Mouse (Mus musculus) liver, embryonic 16.5 days (tissue): ENCODE data around the gene Hsd3b1. TPM values are rescaled to one million over a fixed set of nuclear protein-coding genes. Genes with fewer than 3 reads are reported as not detected.
"Not testable (repeated sequence)": the region's sequence is repeated elsewhere in the genome, so short reads cannot be mapped to it uniquely, and the experiment has no call there.

ENCODE experiments used
- ATAC-seq: fragments of 200-750 bp; cut with Nextera tagmentation; 2 replicates; pipeline ENCODE4 v1.8.0; 2017; ENCODE audit warnings: low read depth, mild to moderate bottlenecking, moderate number of reproducible peaks, moderate library complexity
- H3K27ac ChIP-seq: fragments of 300-500 bp; sonication (generic); 2 replicates; pipeline ENCODE4 v1.5.1; 2014; ENCODE audit warnings: mild to moderate bottlenecking, low read length
- H3K27me3 ChIP-seq: fragments of 300-500 bp; sonication (generic); 2 replicates; pipeline ENCODE4 v1.6.1; 2014; ENCODE audit warnings: low read depth, low read length, mixed read lengths; ENCODE audit not compliant: control insufficient read depth, insufficient read depth
- H3K36me3 ChIP-seq: fragments of 300-500 bp; sonication (generic); 2 replicates; pipeline ENCODE4 v1.6.1; 2014; ENCODE audit warnings: mild to moderate bottlenecking; ENCODE audit not compliant: control insufficient read depth, insufficient read depth
- H3K4me1 ChIP-seq: fragments of 300-500 bp; sonication (generic); 2 replicates; pipeline ENCODE4 v1.6.1; 2014; ENCODE audit warnings: low read depth, low read length, mixed read lengths; ENCODE audit not compliant: control insufficient read depth
- H3K4me2 ChIP-seq: fragments of 300-500 bp; sonication (generic); 2 replicates; pipeline ENCODE4 v1.6.1; 2014; ENCODE audit warnings: low read depth, low read length, mixed read lengths
- H3K4me3 ChIP-seq: fragments of 300-500 bp; sonication (generic); 2 replicates; pipeline ENCODE4 v1.5.1; 2014; ENCODE audit warnings: low read depth, mild to moderate bottlenecking, low read length
- H3K9ac ChIP-seq: fragments of 300-500 bp; sonication (generic); 2 replicates; pipeline ENCODE4 v1.6.1; 2014; ENCODE audit warnings: low read depth, low read length
- H3K9me3 ChIP-seq: fragments of 300-500 bp; sonication (generic); replicated peaks from 2 replicates; pipeline ENCODE4 v1.6.1; 2016; ENCODE audit warnings: low read length; ENCODE audit not compliant: control insufficient read depth
- WGBS: fragments of 180-500 bp; shearing (Covaris S2); extraction: QIAGEN DNeasy Blood & Tissue Kit; methylation state at CpG from one replicate; pipeline ENCODE4 v1.1.7; 2014; ENCODE audit not compliant: insufficient replicate concordance; 5-methylcytosine and 5-hydroxymethylcytosine counted together
- polyA plus RNA-seq: library from polyadenylated mRNA; unstranded; fragments of >200 nt; fragmentation: Nextera tagmentation; extraction: Ambion mirVana; gene quantifications from 2 replicates; pipeline ENCODE4 v1.2.1, GENCODE M21; 2015

Gene Hsd3b1
- polyA plus RNA-seq, 1 experiment from 2014 or later = 38.9 TPM

DNA sequence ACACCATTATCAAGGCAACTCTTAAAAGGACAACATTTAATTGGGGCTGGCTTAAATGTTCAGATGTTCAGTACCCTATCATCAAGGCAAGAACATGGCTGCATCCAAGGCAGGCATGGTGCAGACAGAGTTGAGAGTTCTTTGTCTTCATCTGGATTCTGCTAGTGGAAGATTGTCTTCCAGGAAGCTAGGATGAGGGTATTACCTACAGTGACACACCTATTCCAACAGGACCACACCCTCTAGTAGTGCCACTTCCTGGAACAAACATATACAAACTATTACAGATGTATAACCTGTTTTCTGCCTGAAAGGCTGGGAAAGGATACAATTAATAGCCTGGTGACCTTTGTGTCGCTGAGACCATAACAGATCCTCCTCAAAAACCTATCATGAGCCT, 10.7 kb downstream of the Hsd3b1 start:
- H3K9ac ChIP-seq = no peak overlapping the region
- no peaks in the 10 kb centered on the region for H3K9me3 ChIP-seq
- H3K27me3 ChIP-seq = no peaks in the 10 kb centered on the region
- no peak overlapping the region for H3K27ac ChIP-seq
- H3K4me1 ChIP-seq = no peaks in the 10 kb centered on the region; the same call in none of the 2 replicates
- no peaks in the 10 kb centered on the region for H3K36me3 ChIP-seq
- WGBS = 74% methylated on average over 1 of the region's 1 CpGs
- ATAC-seq = no peak
- H3K4me3 ChIP-seq = no peak overlapping the region
- no peak overlapping the region for H3K4me2 ChIP-seq

DNA sequence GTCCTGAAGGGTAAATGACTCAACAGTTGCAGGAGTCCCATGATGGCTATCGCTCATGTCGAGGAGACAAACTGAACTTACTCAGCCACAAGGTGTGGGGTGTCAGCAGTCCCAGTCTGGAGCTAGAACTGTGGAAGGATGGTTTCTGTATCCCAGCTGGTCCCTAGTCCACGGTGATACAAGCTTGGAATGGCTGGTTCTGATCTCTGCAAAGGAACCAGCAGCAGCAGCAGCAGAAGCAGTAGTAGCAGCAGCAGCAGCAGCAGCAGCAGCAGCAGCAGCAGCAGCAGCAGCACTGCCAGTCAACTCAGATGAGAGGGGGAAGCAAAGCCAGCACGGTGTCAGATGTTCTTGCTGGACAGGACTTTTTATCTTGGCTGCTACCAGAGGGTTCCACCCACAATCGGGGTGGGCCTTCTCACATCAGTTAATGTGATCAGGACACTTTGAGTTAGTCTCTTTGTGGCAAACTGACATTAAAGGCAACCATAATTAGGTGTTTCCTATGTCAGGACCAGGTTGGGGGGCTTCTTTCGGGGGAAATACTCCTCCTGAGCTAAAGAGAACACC, 45.4 kb downstream of the Hsd3b1 start, which contains the start of gene Hsd3b6:
Gene Hsd3b6, minus strand, starts transcription at position 343 of the 570 bp plus-strand sequence.
- H3K4me1 ChIP-seq = no peaks in the 10 kb centered on the region; the same call in none of the 2 replicates
- no peaks in the 10 kb centered on the region for H3K9me3 ChIP-seq
- H3K4me3 ChIP-seq = no peak within 1 kb of the TSS
- H3K36me3 ChIP-seq = no peaks in the 10 kb centered on the region
- ATAC-seq = peak; percentile 54; the same call in 1 of the 2 replicates
- H3K27ac ChIP-seq = no peak within 1 kb of the TSS
- 47% methylated on average over 6 of the region's 6 CpGs for WGBS
- H3K27me3 ChIP-seq = no peaks in the 10 kb centered on the region
- H3K9ac ChIP-seq = no peak within 1 kb of the TSS
- H3K4me2 ChIP-seq = no peak within 1 kb of the TSS

DNA sequence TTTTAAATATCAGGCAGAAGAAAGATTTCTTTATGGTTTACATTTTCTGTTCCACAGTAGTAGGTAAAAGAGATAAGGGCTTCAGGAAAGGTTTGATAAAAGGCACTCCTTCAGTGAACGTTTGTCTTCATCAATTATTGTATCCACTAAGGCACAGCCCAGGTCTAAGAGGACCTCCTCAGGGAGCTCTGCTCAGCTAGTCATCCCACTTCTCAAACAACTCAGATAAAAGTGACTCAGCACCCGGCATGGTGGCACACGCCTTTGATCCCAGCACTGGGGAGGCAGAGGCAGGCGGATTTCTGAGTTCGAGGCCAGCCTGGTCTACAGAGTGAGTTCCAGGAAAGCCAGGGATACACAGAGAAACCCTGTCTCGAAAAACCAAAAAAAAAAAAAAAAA, 46.9 kb downstream of the Hsd3b1 start:
- H3K9me3 ChIP-seq, H3K9ac ChIP-seq, H3K27me3 ChIP-seq, H3K36me3 ChIP-seq, H3K4me1 ChIP-seq, H3K27ac ChIP-seq, H3K4me2 ChIP-seq, H3K4me3 ChIP-seq: not testable (repeated sequence)
- ATAC-seq = peak; percentile 61
- WGBS = 53% methylated on average over 6 of the region's 6 CpGs

- not testable (repeated sequence) for ATAC-seq, H3K36me3 ChIP-seq, H3K9me3 ChIP-seq, H3K27me3 ChIP-seq, H3K4me1 ChIP-seq, H3K4me3 ChIP-seq, H3K9ac ChIP-seq, H3K27ac ChIP-seq, H3K4me2 ChIP-seq
- WGBS = 37% methylated on average over 3 of the region's 3 CpGs
These were observed 54.6 kb downstream of the Hsd3b1 start for GRCm38 (mm10) chr3:98805032-98805431.

Other genes with a start within 250 kb of the Hsd3b1 start
- 0.09 TPM in 1 of 2 replicates, not detected in the other for gene Hsd3b5, start 229.5 kb downstream of the Hsd3b1 start, polyA plus RNA-seq
- 0.48 and 0.76 TPM in 2 replicates for gene Hsd3b2, start 135.3 kb downstream of the Hsd3b1 start, polyA plus RNA-seq
- gene Hsd3b3, start 96.7 kb downstream of the Hsd3b1 start, polyA plus RNA-seq = 15.5 and 19.9 TPM in 2 replicates
- gene Hsd3b6, start 45.4 kb downstream of the Hsd3b1 start, polyA plus RNA-seq = 4.2 and 5.3 TPM in 2 replicates
- gene Hao2, start 33.4 kb upstream of the Hsd3b1 start, polyA plus RNA-seq = 19.8 and 24.0 TPM in 2 replicates